Mouse (Mus musculus) monocyte, adult 5-6 weeks (primary cell): ENCODE data around the gene Syngr2. TPM values are rescaled to one million over a fixed set of nuclear protein-coding genes. Genes with fewer than 3 reads are reported as not detected.

Experiments used
- ATAC-seq: fragments of 153-309, 156-312 bp; replicated peaks from 2 replicates; pipeline ENCODE4 v1.8.0; 2017; ENCODE audit warnings: mild to moderate bottlenecking; ENCODE audit not compliant: low TSS enrichment, insufficient number of reproducible peaks, severe bottlenecking, poor library complexity, low FRiP score
- total RNA-seq: library from RNA; stranded (forward); fragments of 200-1000, 200-491, 200-594 nt; gene quantifications from 3 replicates; pipeline ENCODE4 v1.2.3, GENCODE M21; 2017

Syngr2 gene
- total RNA-seq, 1 experiment from 2014 or later: 139 TPM

GRCm38 (mm10) chr11:117848271-117848984 is 39.0 kb downstream of the Syngr2 start:
- peak; percentile 47 for ATAC-seq

- peak; percentile 87 for ATAC-seq
These were observed 39.7 kb downstream of the Syngr2 start, which contains the start of gene Birc5 for GRCm38 (mm10) chr11:117848985-117849671. Birc5 (plus strand) TSS chr11:117849251.

DNA sequence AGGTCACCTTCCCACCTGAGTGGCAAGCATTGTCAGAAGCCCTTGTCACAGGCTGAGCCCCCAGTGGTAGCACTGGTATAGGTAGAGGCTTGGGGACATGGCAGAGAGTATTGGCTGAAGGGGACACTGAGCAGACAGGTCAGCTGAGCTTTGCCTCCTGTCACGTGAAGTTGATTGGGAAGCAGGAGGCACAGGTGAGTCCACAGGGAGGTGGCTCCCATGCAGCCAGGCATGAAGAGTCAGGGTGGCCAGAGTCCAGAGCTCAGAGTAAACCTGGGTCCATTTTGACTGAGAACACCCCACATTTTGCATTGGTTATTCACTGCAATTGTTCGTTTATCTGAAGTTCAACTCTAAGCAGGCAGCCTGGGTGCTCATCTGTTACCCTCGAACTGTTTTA is 43.4 kb downstream of the Syngr2 start:
- no peak for ATAC-seq

DNA sequence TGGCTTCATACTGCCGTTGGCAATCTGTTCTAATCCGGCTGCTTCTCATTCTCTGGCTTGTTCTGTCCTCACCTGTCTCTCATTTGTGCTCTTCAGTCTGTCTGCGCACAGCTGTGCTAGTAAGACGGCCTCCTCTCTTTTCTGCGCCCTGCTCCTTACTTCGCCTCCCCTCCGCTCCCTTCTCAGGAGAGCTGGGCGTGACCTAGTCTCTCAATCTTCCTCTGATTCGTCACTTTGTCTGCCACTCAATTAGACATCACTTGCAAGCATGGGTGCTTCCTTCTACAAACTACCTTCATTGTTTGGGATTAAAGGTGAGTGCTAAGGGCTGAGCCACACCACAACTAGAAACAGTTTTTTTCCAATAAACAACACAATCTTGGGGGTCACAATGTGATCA is 44.8 kb downstream of the Syngr2 start:
- no peak for ATAC-seq

DNA sequence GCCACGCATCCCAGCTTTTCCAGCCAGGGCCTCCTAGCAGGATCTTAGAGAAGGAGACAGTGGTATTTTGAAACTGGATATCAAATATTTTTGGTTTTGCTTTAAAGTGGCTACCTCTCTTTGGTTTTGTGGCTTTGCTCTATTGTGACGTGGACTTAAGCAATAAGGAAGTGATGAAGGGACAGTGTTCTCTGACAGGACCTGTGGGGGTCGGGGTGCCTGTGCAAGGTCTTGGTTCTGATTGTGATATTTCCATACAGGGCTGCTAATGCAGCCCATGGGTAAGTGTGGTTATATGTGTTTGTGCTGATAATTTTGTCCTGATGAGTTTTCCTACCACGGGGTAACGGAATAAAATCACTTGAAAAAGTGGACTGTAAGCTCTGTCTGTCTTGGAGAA is 45.9 kb downstream of the Syngr2 start:
- no peak for ATAC-seq

GRCm38 (mm10) chr11:117855975-117856374 is 46.5 kb downstream of the Syngr2 start:
- ATAC-seq: no peak

GRCm38 (mm10) chr11:117857462-117857861 is 48.0 kb downstream of the Syngr2 start:
- no peak for ATAC-seq

DNA sequence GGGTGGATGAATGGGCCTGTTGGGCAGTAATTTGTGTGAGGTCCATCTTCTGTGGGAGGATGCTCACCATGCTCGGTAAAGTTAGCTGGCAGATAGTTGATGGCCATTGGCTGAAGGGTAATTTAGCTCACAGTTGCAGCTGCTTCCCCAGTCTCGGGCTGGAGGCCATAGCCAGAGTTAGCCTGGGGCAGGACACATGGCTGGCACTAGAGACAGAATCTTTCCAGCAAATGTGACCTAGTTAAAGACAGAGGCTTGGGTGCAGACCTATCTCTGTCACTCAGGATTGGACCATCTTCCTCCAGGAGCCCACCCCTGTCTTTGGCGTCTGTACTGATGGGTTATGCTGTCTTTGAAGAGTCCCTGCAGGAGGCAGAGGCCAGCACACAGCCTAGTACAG is 48.9 kb downstream of the Syngr2 start:
- ATAC-seq: no peak

DNA sequence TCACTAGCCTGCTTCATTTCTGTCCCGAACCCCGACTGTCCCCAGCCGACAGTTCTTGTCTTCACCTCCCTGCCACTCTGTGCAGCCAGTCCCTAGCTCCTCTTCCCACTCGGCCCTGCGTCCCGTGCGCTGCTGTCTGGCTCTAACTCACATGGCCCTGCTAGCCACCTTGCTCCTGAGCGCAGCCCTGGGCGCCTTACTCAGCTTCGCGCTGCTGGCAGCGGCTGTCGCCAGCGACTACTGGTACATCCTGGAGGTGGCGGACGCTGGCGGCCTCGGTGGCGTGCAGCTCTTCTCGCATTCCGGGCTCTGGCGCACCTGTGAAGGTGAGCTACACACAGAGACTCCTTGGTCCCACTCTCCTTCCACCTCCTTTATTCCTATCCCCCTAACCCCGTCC is 51.1 kb downstream of the Syngr2 start, which contains the start of gene Tmem235:
TSS of gene Tmem235 (plus strand) at position 152 of the 400 bp plus-strand sequence.
- no peak for ATAC-seq

GRCm38 (mm10) chr11:117863174-117863856 is 53.8 kb downstream of the Syngr2 start:
- no peak for ATAC-seq

Other genes with a start within 250 kb of the Syngr2 start
- 20.2 to 43.0 TPM (median 22.1 TPM) in 3 replicates for gene Tnrc6c, start 155.4 kb upstream of the Syngr2 start, total RNA-seq
- 11.8 to 27.8 TPM (median 18.2 TPM) in 3 replicates for gene Tmc8, start 27.6 kb upstream of the Syngr2 start, total RNA-seq
- 81.0 to 99.7 TPM (median 93.0 TPM) in 3 replicates for gene Tmc6, start 27.5 kb upstream of the Syngr2 start, total RNA-seq
- not detected in 3 replicates for gene 6030468B19Rik, start 12.0 kb upstream of the Syngr2 start, total RNA-seq
- gene Gm20708, start within 50 bp of the Syngr2 start, total RNA-seq: 3.7 to 10.5 TPM (median 5.6 TPM) in 3 replicates
- gene Afmid, start 16.3 kb downstream of the Syngr2 start, total RNA-seq: 6.3 to 21.1 TPM (median 12.4 TPM) in 3 replicates
- 2.4 to 5.5 TPM (median 3.0 TPM) in 3 replicates for gene Tk1, start 16.4 kb downstream of the Syngr2 start, total RNA-seq
- gene Birc5, start 39.6 kb downstream of the Syngr2 start, total RNA-seq: 2.5 to 3.4 TPM (median 2.7 TPM) in 3 replicates
- gene Tmem235, start 51.1 kb downstream of the Syngr2 start, total RNA-seq: not detected in 3 replicates
- 1.6 to 6.4 TPM (median 1.9 TPM) in 3 replicates for gene Tha1, start 63.8 kb downstream of the Syngr2 start, total RNA-seq
- 67.9 to 84.4 TPM (median 70.9 TPM) in 3 replicates for gene Socs3, start 160.4 kb downstream of the Syngr2 start, total RNA-seq
- 20.4 to 31.7 TPM (median 30.1 TPM) in 3 replicates for gene Pgs1, start 176.6 kb downstream of the Syngr2 start, total RNA-seq